Mouse (Mus musculus): ENCODE data around the gene Dgkh. TPM values are rescaled to one million over a fixed set of nuclear protein-coding genes. Genes with fewer than 3 reads are reported as not detected.

Dgkh gene
- polyA plus RNA-seq, 1 experiment from 2014 or later: 0.73 TPM

GRCm38 (mm10) chr14:78537551-78537950, 195.0 kb downstream of the Dgkh start:
- DNase-seq (ENCODE audit: low spot score): peak; percentile 27
- no peaks in the 10 kb centered on the region for H3K36me3 ChIP-seq
- 36% methylated on average over 6 of the region's 6 CpGs for WGBS
- H3K4me1 ChIP-seq: peaks cover 33% of the 10 kb centered on the region
- no peaks in the 10 kb centered on the region for H3K27me3 ChIP-seq (ENCODE audit: low read depth, poor library complexity, severe bottlenecking)
- no peaks in the 10 kb centered on the region for H3K9me3 ChIP-seq (replicated peaks)
- peak overlapping the region; percentile 97 for H3K27ac ChIP-seq (replicated peaks)
- H3K4me3 ChIP-seq: peak overlapping the region; percentile 87

- peak; percentile 97 for DNase-seq (ENCODE audit: low spot score)
- Histone ChIP-seq H3K27ac (replicated peaks) (peak within 1 kb of the TSS; percentile 97), H3K4me1 (peaks cover 35% of the 10 kb centered on the region), H3K36me3 (no peaks in the 10 kb centered on the region), H3K27me3 (ENCODE audit: low read depth, poor library complexity, severe bottlenecking) (no peaks in the 10 kb centered on the region), H3K4me3 (peak within 1 kb of the TSS; percentile 87), H3K9me3 (replicated peaks) (no peaks in the 10 kb centered on the region)
- under 1% methylated on average over 82 of the region's 82 CpGs for WGBS
These were observed 196.1 kb downstream of the Dgkh start, which contains the start of gene Akap11 for GRCm38 (mm10) chr14:78536281-78537165. Akap11 (minus strand) TSS chr14:78536808.

- DNase-seq (ENCODE audit: low spot score): no peak
- Histone ChIP-seq H3K27me3 (ENCODE audit: low read depth, poor library complexity, severe bottlenecking) (no peaks in the 10 kb centered on the region), H3K4me1 (peaks cover 36% of the 10 kb centered on the region), H3K9me3 (replicated peaks) (no peaks in the 10 kb centered on the region), H3K4me3 (peak overlapping the region; percentile 87), H3K36me3 (no peaks in the 10 kb centered on the region), H3K27ac (replicated peaks) (peak overlapping the region; percentile 97)
- WGBS: 37% methylated on average over 2 of the region's 2 CpGs
These were observed 197.2 kb downstream of the Dgkh start for GRCm38 (mm10) chr14:78535366-78535765.

GRCm38 (mm10) chr14:78534651-78535050, 197.9 kb downstream of the Dgkh start:
- H3K4me1 ChIP-seq: peaks cover 36% of the 10 kb centered on the region
- DNase-seq (ENCODE audit: low spot score): no peak

GRCm38 (mm10) chr14:78533701-78534100, 198.9 kb downstream of the Dgkh start:
- Histone ChIP-seq H3K36me3 (no peaks in the 10 kb centered on the region), H3K4me3 (no peak overlapping the region), H3K4me1 (peaks cover 35% of the 10 kb centered on the region), H3K9me3 (replicated peaks) (no peaks in the 10 kb centered on the region), H3K27ac (replicated peaks) (no peak overlapping the region), H3K27me3 (ENCODE audit: low read depth, poor library complexity, severe bottlenecking) (no peaks in the 10 kb centered on the region)
- DNase-seq (ENCODE audit: low spot score): no peak
- 92% methylated on average over 3 of the region's 3 CpGs for WGBS

More at GRCm38 (mm10) chr14:78534651-78535050, 197.9 kb downstream of the Dgkh start:
- Histone ChIP-seq H3K4me3 (no peak overlapping the region), H3K27ac (replicated peaks) (no peak overlapping the region), H3K9me3 (replicated peaks) (no peaks in the 10 kb centered on the region), H3K36me3 (no peaks in the 10 kb centered on the region), H3K27me3 (ENCODE audit: low read depth, poor library complexity, severe bottlenecking) (no peaks in the 10 kb centered on the region)
- 87% methylated on average over 5 of the region's 5 CpGs for WGBS

GRCm38 (mm10) chr14:78532345-78532744, 200.2 kb downstream of the Dgkh start:
- Histone ChIP-seq H3K27me3 (ENCODE audit: low read depth, poor library complexity, severe bottlenecking) (no peaks in the 10 kb centered on the region), H3K4me1 (peaks cover 22% of the 10 kb centered on the region), H3K9me3 (replicated peaks) (no peaks in the 10 kb centered on the region), H3K36me3 (no peaks in the 10 kb centered on the region), H3K27ac (replicated peaks) (no peak overlapping the region), H3K4me3 (no peak overlapping the region)
- DNase-seq (ENCODE audit: low spot score): no peak
- WGBS: 96% methylated on average over 6 of the region's 6 CpGs

GRCm38 (mm10) chr14:78530256-78530655, 202.3 kb downstream of the Dgkh start:
- 85% methylated on average over 3 of the region's 3 CpGs for WGBS
- H3K9me3 ChIP-seq (replicated peaks): no peaks in the 10 kb centered on the region
- H3K36me3 ChIP-seq: no peaks in the 10 kb centered on the region
- no peak for DNase-seq (ENCODE audit: low spot score)
- no peak overlapping the region for H3K4me3 ChIP-seq
- no peaks in the 10 kb centered on the region for H3K27me3 ChIP-seq (ENCODE audit: low read depth, poor library complexity, severe bottlenecking)
- peaks cover 16% of the 10 kb centered on the region for H3K4me1 ChIP-seq
- H3K27ac ChIP-seq (replicated peaks): no peak overlapping the region

- DNase-seq (ENCODE audit: low spot score): no peak
- 85% methylated on average over 8 of the region's 8 CpGs for WGBS
- Histone ChIP-seq H3K27me3 (ENCODE audit: low read depth, poor library complexity, severe bottlenecking) (no peaks in the 10 kb centered on the region), H3K4me1 (0 out of 2 replicates have a peak, but pooled peaks cover 10% of the 10 kb centered on the region), H3K36me3 (no peaks in the 10 kb centered on the region), H3K27ac (replicated peaks) (no peak overlapping the region), H3K4me3 (no peak overlapping the region), H3K9me3 (replicated peaks) (no peaks in the 10 kb centered on the region)
These were observed 203.8 kb downstream of the Dgkh start for GRCm38 (mm10) chr14:78528461-78529425.

GRCm38 (mm10) chr14:78526907-78527306, 205.7 kb downstream of the Dgkh start:
- Histone ChIP-seq H3K27ac (replicated peaks) (no peak overlapping the region), H3K4me3 (no peak overlapping the region), H3K27me3 (ENCODE audit: low read depth, poor library complexity, severe bottlenecking) (no peaks in the 10 kb centered on the region), H3K36me3 (no peaks in the 10 kb centered on the region), H3K4me1 (0 out of 2 replicates have a peak, but pooled peaks cover 8% of the 10 kb centered on the region), H3K9me3 (replicated peaks) (no peaks in the 10 kb centered on the region)
- DNase-seq (ENCODE audit: low spot score): no peak
- WGBS: 84% methylated on average over 6 of the region's 6 CpGs

GRCm38 (mm10) chr14:78526475-78526874, 206.1 kb downstream of the Dgkh start:
- Histone ChIP-seq H3K36me3 (peaks cover 4% of the 10 kb centered on the region; the same call in 1 of the 2 replicates), H3K4me1 (0 out of 2 replicates have a peak, but pooled peaks cover 6% of the 10 kb centered on the region), H3K4me3 (no peak overlapping the region), H3K27ac (replicated peaks) (no peak overlapping the region), H3K9me3 (replicated peaks) (no peaks in the 10 kb centered on the region), H3K27me3 (ENCODE audit: low read depth, poor library complexity, severe bottlenecking) (no peaks in the 10 kb centered on the region)
- no peak for DNase-seq (ENCODE audit: low spot score)
- WGBS: 80% methylated on average over 3 of the region's 3 CpGs

GRCm38 (mm10) chr14:78525611-78526457, 206.7 kb downstream of the Dgkh start:
- 92% methylated on average over 3 of the region's 3 CpGs for WGBS
- Histone ChIP-seq H3K36me3 (peaks cover 7% of the 10 kb centered on the region; the same call in 1 of the 2 replicates), H3K4me1 (0 out of 2 replicates have a peak, but pooled peaks cover 6% of the 10 kb centered on the region), H3K9me3 (replicated peaks) (no peaks in the 10 kb centered on the region), H3K4me3 (no peak overlapping the region), H3K27me3 (ENCODE audit: low read depth, poor library complexity, severe bottlenecking) (no peaks in the 10 kb centered on the region), H3K27ac (replicated peaks) (peak overlapping the region; percentile 4; the same call in 1 of the 2 replicates)
- DNase-seq (ENCODE audit: low spot score): no peak

Measured in midbrain, embryonic 10.5 days (tissue).